Mouse (Mus musculus): ENCODE data around the gene Dbr1.
"Not testable (repeated sequence)": the region's sequence is repeated elsewhere in the genome, so short reads cannot be mapped to it uniquely, and the experiment has no call there.

The Dbr1 gene

GRCm38 (mm10) chr9:99575677-99576480, at the start of gene Dbr1:
Gene Dbr1 (plus strand): TSS chr9:99575799.
- peak; percentile 90 for DNase-seq

DNA sequence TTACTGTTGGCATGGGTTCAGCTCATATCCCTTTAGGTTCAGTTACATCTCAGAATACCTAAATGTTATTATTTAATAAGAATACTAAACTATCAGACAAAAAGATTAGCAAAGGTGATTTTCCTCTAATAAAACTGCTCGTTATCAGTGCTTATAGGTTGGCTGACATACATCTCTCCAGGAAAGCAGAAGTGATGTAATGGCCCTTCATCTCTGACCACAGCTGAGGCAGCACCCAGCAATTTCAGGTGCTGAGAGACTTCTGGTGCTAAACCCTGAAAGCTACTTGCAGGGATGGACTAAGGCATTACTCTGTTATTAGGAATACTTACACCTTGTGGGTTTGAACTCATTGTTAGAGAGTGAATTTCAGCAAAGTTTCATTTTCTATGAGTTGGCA, 43.7 kb upstream of the Dbr1 start:
- no peak for DNase-seq

- DNase-seq: no peak
Observed at GRCm38 (mm10) chr9:99546259-99546658, 29.3 kb upstream of the Dbr1 start.

- no peak for DNase-seq
Observed at GRCm38 (mm10) chr9:99552068-99552467, 23.5 kb upstream of the Dbr1 start.

GRCm38 (mm10) chr9:99553049-99553448, 22.6 kb upstream of the Dbr1 start:
- DNase-seq: no peak

GRCm38 (mm10) chr9:99554052-99554451, 21.5 kb upstream of the Dbr1 start:
- DNase-seq: no peak

DNA sequence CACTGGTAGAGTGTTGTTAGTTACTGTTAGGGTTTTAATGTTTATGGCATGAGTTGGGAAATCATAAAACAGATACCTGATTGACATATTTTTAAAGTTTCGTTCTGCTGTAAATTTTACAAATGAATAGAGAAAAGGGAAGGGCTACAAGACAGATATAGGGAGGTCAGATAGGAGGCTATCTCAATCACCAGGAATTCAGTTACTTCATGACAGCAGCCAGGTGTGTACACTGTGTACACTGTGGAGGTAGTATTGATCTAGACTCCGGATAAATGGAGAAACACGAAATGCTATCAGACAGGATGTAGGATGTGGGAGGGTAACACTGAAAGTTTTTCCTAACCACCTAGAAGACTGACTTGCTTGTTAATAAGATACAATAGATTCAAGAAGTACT, 20.3 kb upstream of the Dbr1 start:
- no peak for DNase-seq

- DNase-seq: no peak
Observed at GRCm38 (mm10) chr9:99557580-99558300, 17.9 kb upstream of the Dbr1 start.

- DNase-seq: no peak
Observed at GRCm38 (mm10) chr9:99558824-99559556, 16.6 kb upstream of the Dbr1 start.

DNA sequence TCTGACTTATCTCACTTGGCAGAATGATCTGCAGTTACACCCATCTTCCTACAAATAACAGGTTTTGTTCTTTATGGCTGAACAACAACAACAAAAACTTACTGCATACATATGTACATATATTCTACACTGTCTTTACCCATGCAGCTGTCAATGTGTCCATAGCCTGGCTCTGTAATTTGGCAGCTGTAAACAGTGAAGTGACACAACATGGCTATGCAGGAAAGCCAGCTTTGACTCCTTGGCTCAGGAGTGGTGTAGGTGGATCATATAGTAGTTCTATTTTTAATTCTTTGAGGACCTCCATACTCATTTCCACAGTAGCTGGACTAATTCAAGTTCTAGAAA, 16.1 kb upstream of the Dbr1 start:
- no peak for DNase-seq

- DNase-seq: no peak
Observed at GRCm38 (mm10) chr9:99560389-99560788, 15.2 kb upstream of the Dbr1 start.

DNA sequence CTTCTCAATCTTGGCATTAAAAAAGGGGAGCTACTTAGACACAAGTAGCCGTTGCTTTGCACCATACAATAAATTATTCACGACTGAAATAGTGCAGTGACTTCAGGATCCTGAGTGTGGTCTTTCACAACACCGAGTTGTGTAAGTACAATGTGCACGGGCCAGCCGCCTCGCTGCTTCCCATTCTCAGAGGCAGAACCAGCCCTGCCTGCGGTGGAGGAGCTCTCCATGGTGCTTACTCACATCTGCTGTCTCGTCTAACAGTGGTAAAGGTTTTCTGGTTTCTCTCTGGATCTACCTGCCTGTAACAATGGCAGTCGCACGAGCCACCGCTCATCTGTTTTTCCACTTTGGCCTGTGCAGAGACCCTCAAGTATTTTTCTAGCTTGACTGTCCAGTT, 11.9 kb upstream of the Dbr1 start:
- DNase-seq: peak; percentile 54

DNA sequence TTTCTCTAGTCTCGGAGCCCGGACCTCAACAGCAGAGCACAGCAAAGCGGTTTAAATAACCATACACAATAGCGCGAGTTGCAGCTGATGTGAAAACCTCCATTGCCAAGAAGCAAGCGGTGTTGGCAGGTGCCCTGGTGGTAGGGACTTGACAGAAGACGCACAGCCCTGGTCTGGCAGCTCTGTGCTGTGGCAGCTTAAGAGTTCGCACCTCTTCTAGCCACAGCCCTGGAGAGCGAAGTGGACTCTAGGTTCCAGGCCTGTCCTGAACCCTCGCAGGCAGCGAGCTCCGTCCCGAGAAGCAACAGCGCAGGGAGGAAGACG, 7.6 kb upstream of the Dbr1 start:
- no peak for DNase-seq

GRCm38 (mm10) chr9:99568347-99569070, 7.1 kb upstream of the Dbr1 start, which contains the start of gene Armc8:
Gene Armc8 (minus strand): TSS chr9:99568899.
- peak; percentile 94 for DNase-seq

GRCm38 (mm10) chr9:99569071-99569397, 6.6 kb upstream of the Dbr1 start:
- DNase-seq: no peak

GRCm38 (mm10) chr9:99580655-99581054, 5.1 kb downstream of the Dbr1 start:
- no peak for DNase-seq

GRCm38 (mm10) chr9:99587505-99588202, 12.1 kb downstream of the Dbr1 start:
- DNase-seq: peak; percentile 38

GRCm38 (mm10) chr9:99591144-99591543, 15.5 kb downstream of the Dbr1 start:
- DNase-seq: no peak

- not testable (repeated sequence) for DNase-seq
Observed at GRCm38 (mm10) chr9:99599127-99599526, 23.5 kb downstream of the Dbr1 start.

DNA sequence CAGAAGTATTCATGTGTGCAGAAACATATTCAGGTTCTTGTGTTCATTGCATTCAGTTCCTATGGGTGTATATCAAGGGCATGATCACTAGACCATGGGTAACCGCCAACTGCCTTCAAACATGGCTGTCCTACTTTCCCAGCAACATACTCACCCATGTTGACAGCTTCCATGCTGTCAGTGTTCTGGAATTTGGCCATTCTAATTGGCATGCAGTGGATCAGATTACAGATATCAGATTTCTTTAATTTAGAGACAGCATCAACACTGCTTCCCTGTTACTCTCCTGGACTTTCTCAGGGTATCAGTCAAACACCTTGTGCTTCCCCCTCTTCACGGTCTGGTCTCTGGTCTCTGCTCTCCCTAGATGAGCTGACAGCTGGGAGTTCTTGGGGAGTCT, 28.0 kb downstream of the Dbr1 start:
- DNase-seq: no peak

- DNase-seq: no peak
Observed at GRCm38 (mm10) chr9:99612202-99612601, 36.6 kb downstream of the Dbr1 start, which contains the start of gene A4gnt. Gene A4gnt (plus strand): TSS chr9:99612502.

GRCm38 (mm10) chr9:99619688-99620087, 44.1 kb downstream of the Dbr1 start:
- DNase-seq: no peak

DNA sequence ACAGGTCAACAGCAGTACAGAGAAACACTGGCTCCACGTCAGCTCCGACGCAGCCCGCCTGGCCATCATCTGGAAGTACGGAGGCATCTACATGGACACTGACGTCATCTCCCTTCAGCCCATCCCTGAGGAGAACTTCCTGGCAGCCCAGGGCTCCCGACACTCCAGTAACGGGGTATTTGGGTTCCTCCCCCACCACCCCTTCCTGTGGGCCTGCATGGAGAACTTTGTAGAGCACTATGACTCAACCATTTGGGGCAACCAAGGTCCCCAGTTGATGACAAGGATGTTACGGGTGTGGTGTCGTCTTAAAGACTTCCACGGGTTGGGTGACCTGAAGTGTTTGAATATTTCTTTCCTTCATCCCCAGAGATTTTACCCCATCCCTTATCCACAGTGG, 44.6 kb downstream of the Dbr1 start:
- no peak for DNase-seq

All from kidney, adult 11 months (tissue).